Mouse (Mus musculus): ENCODE results near the gene Glmp.
"Not testable (repeated sequence)": the region's sequence is repeated elsewhere in the genome, so short reads cannot be mapped to it uniquely, and the experiment has no call there.

The Glmp gene

GRCm38 (mm10) chr3:88324951-88325405 is at the start of gene Glmp:
TSS of gene Glmp (plus strand) at chr3:88325023.
- peak; percentile 80 for DNase-seq

DNA sequence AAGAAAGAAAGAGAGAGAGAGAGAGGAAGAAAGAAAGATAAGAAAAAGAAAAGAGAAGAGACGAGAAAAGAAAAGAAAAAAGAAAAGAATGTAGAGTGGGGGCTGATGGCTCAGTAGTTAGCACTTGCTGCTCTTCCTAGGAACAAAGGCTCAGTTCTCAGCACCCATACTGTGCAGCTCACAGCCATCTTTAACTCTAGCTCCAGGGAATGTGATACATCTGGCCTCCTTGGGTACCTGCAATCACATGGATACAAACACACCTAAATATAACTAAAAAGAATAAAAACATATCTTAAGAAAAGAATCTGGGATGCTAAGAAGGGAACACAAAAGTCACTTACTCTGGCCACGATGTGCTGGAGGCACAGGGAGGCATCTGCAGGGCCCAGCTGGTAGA is 48.7 kb upstream of the Glmp start:
- no peak for DNase-seq

DNA sequence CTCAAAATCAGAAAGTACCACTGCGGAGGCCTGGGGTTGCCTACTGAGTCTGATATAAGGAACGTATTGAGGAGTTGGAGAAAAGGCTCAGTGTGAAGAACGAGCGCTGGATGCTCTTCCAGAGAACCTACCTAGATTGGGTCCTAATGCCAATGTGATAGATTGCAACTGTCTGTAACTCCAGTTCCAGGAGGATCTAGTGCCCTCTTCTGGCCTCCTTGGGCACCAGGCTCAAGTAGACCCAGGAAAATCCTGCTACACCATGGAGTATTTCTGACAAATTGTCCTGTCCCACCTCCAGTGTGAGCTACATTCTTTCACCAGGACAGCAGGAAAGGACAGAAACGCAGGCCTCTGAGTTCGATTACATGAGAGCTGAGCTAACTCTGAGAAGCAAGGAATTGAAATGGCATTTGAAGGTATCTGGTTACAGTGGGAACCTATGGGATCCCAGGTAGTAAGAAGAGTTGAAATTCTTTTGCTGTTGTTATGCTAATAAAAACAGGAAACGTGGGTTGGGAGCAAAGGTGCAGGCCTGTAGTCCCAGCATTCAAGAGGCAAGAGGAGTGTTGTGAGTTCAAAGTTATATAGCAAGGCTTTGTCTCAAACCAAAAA is 48.2 kb upstream of the Glmp start:
- peak; percentile 49 for DNase-seq

DNA sequence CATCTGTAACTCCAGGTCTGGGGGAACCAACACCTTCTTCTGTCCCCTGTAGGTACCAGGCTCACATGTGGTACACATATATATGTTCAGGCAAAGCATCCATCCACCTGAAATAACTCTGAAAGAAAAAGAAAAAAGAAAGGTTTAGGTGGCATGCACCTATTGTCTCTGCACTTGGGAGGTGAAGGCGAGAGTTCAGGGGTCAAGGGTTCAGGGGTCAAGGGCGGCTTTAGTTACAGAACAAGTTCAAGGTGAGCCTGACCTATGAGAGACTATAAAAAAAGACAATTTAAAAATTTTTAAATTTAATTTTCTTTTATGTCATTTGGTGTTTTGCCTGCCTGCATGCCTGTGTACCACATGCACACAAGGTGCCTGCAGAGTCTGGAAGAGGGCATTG is 44.8 kb upstream of the Glmp start:
- DNase-seq = no peak

GRCm38 (mm10) chr3:88281141-88281916 is 43.5 kb upstream of the Glmp start:
- DNase-seq = not testable (repeated sequence)

GRCm38 (mm10) chr3:88284815-88285564 is 39.8 kb upstream of the Glmp start:
- DNase-seq = not testable (repeated sequence)

- not testable (repeated sequence) for DNase-seq
These were observed 39.3 kb upstream of the Glmp start for GRCm38 (mm10) chr3:88285565-88285895.

GRCm38 (mm10) chr3:88287110-88287509 is 37.7 kb upstream of the Glmp start, which contains the start of gene Gm38392:
TSS of gene Gm38392 (minus strand) at chr3:88287210.
- DNase-seq = no peak

GRCm38 (mm10) chr3:88288133-88288713 is 36.6 kb upstream of the Glmp start:
- not testable (repeated sequence) for DNase-seq

GRCm38 (mm10) chr3:88291970-88292369 is 32.9 kb upstream of the Glmp start:
- peak; percentile 17 for DNase-seq

- not testable (repeated sequence) for DNase-seq
These were observed 29.6 kb upstream of the Glmp start for GRCm38 (mm10) chr3:88295272-88295671.

DNA sequence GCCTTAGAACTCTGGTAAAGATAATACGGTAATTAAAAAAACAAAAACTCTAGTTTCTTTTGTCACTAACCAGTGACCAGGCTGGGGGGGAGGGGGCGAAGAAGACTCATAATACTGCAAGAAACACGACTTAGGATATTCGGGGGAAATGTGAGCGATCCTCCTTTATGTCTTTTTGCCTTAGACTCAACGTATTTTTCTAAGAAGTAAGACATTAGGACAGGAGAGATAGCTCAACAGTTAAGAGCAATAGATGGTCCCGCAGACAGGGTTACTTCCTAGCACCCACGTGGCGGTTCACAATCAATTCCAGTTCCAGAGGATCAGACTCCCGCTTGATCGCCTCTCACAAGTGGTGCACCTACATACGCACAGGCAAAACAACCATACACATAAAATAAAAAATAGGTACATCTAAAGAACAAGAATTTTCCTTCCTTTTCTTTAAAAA is 28.7 kb upstream of the Glmp start:
- no peak for DNase-seq

- DNase-seq = peak; percentile 95
These were observed 28.1 kb upstream of the Glmp start, which contains the start of the genes Tsacc and Cct3 for GRCm38 (mm10) chr3:88296561-88297318. TSS of gene Tsacc (minus strand) at chr3:88296999. TSS of gene Cct3 (plus strand) at chr3:88297116.

- DNase-seq = no peak
These were observed 27.4 kb upstream of the Glmp start for GRCm38 (mm10) chr3:88297321-88297851.

- no peak for DNase-seq
These were observed 25.7 kb upstream of the Glmp start for GRCm38 (mm10) chr3:88299172-88299571.

DNA sequence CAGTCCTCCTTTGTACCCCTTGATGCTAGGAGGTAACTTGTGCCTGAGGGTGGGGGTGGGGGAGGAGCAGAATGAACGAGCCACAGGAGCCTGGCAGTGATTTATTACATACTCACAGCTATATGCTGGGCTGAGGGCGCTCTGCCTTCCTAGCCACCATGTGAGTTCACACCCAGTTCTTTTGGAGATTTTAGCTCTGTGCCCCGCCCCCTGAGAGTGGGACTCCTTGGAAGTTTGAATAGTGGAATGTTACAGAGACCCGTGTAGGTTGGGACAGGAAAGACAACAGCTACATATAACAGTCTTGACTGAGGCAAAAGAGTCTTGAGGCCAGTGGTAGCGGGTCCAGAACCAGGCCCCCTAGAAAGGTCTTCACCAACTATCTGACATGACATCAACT is 4.1 kb downstream of the Glmp start:
- no peak for DNase-seq

- peak; percentile 43 for DNase-seq
These were observed 6.5 kb downstream of the Glmp start for GRCm38 (mm10) chr3:88331282-88331681.

- DNase-seq = peak; percentile 29
These were observed 9.3 kb downstream of the Glmp start for GRCm38 (mm10) chr3:88334029-88334658.

DNA sequence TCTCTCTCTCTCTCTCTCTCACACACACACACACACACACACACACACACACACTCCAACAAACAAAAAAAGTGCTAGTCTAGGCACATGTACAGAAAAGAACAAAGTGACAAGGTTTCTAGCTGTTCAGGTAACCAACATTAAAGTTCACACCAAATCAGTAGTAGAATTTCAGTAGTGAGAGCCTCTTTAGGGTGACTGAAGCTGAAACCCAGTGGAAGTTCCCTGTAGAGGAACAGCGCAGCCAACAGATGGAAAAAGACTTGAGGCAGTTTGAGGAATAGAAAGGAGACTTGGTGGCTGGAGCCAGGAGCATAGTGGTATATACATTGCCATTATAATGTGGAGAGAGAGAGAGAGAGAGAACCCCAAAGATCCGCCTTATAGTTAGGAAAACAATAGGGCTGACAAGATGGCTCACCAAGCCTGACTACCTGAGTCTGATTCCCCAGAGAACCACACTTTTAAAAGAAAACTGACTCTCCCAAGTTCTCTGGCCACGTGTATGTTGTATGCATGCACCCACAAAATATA is 10.1 kb downstream of the Glmp start:
- no peak for DNase-seq

DNA sequence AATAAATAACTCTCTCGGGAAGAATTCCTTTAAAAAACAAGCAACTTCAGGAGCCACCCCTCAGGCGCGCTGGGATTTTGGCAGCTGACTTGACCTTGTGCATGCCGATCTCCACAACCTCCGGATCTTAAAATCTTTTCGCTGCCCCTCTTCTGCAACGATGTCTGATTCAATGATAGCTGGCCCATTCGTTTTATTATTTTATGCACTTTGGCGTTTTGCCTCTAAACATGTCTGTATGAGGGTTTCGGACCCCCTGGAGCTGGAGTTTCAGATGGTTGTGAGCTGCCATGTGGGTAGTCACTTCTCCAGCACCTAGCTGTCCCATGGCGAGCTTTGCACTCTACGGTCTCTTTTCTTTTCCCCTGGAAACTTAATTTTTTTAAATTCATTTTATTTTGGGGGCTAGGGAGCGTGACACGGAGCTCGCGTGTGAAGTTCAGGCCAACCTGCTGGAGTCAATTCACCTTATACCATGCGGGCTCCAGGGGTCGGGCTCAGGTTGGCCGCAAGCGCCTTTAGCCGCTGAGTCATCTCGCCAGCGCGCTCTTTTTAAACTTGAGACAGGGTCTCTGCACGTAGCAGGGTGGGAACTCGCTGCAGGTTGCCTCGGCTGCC is 10.7 kb downstream of the Glmp start:
- peak; percentile 57 for DNase-seq

Data from kidney, adult 18-20 months (tissue).